Mouse (Mus musculus) E14TG2a.4 (cell line): ENCODE results near the gene Srp54c.

Experiments used
- CTCF ChIP-seq: conservative IDR thresholded peaks from 2 replicates; pipeline ENCODE4 v1.5.1; 2014; ENCODE audit warnings: low read length
- POU5F1 ChIP-seq: IDR thresholded peaks from 2 replicates; pipeline ENCODE4 v1.6.1; 2014; ENCODE audit warnings: low read length, borderline replicate concordance

DNA sequence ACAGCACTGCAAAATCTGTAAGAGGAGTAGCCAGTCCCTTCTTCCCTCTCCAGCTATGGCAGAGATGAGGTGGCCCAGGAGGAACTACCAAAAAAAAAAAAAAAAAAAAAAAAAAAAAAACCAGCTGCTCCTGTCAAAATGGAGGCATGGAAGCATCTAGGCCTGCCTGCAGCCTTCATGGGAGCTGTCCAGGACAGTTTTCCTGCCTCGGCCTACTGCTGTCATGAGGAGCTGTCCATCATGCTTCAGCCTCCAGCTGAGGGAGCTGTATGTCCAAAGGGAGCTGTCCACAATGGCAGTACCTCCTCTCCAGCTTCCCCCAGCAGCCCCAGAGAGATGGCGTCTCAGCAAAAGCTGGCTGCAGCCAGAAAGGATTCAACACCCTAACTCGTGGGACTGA lies 42.3 kb downstream of the Srp54c start:
- TF ChIP-seq CTCF (no peak), POU5F1 (no peak)
